Mouse (Mus musculus): Measurements from ENCODE around the gene Gm14226. TPM values are rescaled to one million over a fixed set of nuclear protein-coding genes. Genes with fewer than 3 reads are reported as not detected.
"Not testable (repeated sequence)": the region's sequence is repeated elsewhere in the genome, so short reads cannot be mapped to it uniquely, and the experiment has no call there.

Gene Gm14226
- not detected in 2 replicates for total RNA-seq (2017)

DNA sequence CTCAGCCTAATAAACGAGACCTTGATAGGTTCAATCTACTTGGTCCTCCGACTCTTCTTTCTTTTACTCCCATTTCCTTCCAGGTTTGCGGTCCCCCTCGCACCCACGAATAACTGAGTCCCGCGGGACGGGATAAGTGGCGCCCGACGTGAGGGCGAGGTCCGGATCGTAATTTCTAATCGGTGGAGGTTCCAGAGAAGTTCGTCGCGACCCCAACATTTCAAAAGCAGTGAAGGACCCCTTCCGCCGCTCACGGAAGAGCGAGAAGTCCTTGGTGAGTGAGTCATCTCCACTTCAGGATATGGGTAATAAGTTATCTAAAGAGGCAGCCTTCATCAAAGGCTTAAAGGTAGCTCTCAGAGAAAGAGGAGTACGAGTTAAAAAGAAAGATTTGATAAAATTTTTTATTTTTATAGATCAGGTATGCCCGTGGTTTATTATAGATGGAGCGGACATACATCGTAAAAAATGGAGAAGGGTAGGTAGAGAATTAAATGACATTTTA, at the start of gene Gm14226:
Gm14226 (plus strand) TSS at position 16 of the 505 bp plus-strand sequence.
- not testable (repeated sequence) for ATAC-seq (replicated peaks in 1 of 2; ENCODE audit: insufficient read depth in 1 of 2, low FRiP score in 2 of 2, low TSS enrichment in 1 of 2, low read depth in 1 of 2, poor library complexity in 2 of 2, severe bottlenecking in 2 of 2)

DNA sequence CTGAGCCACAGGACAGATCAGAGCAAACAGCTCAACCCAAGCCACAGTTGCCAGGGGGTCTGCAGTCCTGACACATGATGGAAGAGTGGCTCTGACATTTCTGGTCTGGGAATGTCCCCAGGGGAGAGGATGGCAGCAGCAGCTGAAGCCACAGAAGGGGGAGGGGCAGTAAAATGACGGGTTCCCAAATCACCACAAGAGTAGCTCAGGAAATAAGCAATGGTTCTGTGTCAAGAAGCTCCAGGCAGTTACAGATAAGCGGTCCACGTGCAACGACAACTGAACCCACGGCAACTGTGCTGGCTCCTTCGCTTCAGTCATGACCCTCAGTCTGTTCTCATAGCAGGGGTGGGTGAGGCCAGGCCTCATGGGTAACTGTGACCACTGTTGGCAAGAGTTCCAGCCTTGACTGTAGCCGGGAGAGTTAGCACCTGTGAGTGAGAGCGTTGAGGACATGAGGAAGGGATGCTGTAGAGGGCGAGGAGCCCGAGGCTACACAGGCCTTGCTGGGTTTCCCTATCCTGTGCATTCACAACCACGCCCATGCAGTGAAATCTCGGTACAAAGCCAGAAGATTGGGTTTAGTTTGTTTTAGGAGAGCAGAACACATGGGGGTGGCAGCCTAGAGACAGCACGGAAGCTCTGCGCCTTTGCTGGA, 48.2 kb upstream of the Gm14226 start:
- ATAC-seq (replicated peaks in 1 of 2; ENCODE audit: insufficient read depth in 1 of 2, low FRiP score in 2 of 2, low TSS enrichment in 1 of 2, low read depth in 1 of 2, poor library complexity in 2 of 2, severe bottlenecking in 2 of 2), result peak; percentile 58 to 71

DNA sequence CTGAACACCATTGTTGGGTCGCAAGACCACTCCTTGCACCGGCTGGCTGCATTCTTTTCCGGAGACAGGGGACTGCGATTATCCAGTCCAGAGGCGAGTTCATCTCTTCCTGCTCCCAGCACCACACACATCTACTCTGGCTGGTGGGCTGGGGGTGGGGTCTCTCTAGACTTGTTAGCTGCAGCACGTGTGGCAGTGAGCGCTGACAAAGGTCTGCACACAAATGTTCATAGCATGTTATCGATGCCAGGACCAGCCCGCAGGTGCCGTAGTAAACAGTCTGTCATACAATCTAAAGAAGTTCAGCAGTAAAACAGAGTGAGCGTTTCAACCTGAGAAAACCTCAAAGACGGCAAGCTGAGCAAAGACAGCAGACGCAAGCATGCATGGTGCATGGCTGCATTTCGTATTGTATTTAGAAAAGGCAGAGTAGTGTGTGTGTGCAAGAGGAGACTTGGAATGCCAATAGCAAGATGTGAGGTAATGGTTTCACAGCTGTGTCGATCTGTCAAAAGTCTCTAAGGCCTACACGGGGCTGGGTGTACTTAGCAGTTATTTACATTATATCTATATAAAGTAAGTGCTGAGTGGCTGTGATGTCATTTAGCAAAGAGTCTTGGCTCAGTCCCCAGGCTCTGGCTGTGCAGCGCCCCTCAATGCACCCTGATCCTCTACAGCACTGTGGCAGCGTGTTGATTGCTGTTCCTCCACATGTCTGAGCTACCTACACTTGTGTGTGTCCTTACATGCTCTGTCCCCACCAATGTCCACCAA, 46.0 kb upstream of the Gm14226 start:
- no peak for ATAC-seq (replicated peaks in 1 of 2; ENCODE audit: insufficient read depth in 1 of 2, low FRiP score in 2 of 2, low TSS enrichment in 1 of 2, low read depth in 1 of 2, poor library complexity in 2 of 2, severe bottlenecking in 2 of 2)

DNA sequence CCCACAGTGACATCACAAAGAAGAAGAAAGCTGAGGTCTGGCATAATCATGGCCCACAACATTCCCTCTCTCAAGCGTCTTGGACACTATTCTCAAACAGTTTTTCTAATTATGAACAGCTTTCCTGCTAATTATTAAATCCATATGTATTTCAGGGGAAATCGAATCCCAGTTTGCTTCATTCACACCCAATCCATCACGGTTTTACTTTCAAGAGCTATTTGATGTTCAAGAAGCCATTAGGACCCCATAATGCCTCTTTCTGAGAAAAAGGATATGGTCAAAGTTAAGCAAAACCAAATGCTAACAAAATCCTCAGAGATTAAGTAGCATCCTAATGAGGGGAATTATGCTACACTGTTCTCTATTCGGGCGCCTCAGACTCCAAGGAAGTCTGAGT, 45.1 kb upstream of the Gm14226 start:
- ATAC-seq (replicated peaks in 1 of 2; ENCODE audit: insufficient read depth in 1 of 2, low FRiP score in 2 of 2, low TSS enrichment in 1 of 2, low read depth in 1 of 2, poor library complexity in 2 of 2, severe bottlenecking in 2 of 2), result no peak

DNA sequence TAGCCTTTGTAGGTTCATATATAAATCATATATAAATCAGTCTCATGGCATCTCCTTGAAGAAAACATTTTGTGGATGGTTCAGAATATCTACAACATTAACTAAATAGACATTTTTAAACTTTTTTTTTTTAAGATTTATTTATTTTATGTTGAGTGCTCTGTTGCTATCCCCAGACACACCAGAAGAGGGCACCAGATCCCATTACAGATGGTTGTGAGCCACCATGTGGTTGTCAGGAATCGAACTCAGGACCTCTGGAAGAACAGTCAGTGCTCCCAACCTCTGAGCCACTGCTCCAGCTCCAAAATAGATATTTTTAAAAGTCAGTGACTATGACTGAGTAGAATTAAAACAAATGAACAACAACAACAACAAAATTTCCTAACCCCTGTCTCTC, 31.5 kb upstream of the Gm14226 start:
- no peak for ATAC-seq (replicated peaks in 1 of 2; ENCODE audit: insufficient read depth in 1 of 2, low FRiP score in 2 of 2, low TSS enrichment in 1 of 2, low read depth in 1 of 2, poor library complexity in 2 of 2, severe bottlenecking in 2 of 2)

DNA sequence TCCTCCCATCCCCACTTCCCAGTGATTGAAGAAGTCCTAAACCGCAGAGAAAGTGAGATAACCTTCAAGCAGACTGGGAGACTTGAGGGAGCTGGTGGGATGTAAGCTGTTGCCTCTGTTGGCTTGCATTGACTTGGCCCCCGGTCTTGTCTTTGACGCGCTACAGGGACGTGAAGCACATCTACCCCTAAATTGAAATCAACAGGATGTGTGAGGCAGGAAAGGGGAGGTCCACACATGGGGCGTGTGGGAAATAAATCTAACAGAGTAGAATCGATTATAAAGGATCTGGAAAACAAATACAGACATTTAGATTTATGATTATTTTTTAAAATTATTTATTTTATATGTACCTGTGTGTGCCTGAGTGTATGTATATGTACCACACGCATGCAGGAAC, 26.7 kb upstream of the Gm14226 start:
- no peak for ATAC-seq (replicated peaks in 1 of 2; ENCODE audit: insufficient read depth in 1 of 2, low FRiP score in 2 of 2, low TSS enrichment in 1 of 2, low read depth in 1 of 2, poor library complexity in 2 of 2, severe bottlenecking in 2 of 2)

DNA sequence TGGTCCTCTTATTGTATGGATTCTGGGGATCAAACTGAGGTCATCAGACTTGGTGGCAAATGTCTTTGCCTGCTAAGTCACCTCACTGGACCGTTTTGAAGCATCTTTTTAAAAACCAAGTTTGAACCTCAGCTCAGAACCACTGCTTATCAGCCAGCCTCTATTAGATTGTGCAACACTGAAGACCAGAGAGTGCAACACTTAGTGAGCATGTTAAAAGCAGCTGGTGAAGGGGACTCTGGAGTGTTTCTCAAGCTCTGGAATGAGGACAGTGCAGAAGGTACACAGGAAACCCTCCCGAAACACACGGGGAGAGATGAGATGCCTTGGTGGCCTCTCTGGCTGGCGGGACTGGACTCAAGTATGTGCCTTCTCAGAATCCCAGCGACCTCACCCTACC, 26.0 kb upstream of the Gm14226 start:
- ATAC-seq (replicated peaks in 1 of 2; ENCODE audit: insufficient read depth in 1 of 2, low FRiP score in 2 of 2, low TSS enrichment in 1 of 2, low read depth in 1 of 2, poor library complexity in 2 of 2, severe bottlenecking in 2 of 2), result no peak

DNA sequence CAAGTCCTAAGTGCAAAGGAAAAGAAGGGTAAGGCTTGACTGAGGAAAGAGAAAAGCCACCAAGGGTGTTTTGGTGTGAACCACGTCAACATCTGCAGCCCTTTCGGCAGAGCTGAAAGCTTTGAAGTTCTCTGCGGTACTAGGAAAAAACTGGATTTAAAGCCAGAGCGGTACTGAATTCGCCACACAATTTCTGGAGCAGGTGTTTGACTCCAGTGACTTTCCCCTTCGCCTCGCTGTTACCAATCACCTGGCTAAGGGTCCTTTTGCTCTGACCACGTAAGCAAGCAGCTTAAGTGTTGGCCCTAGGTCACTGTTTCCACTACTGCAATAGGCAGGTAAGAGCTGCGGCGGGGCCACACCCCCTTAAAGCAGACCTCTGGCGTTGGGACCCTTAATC, 12.6 kb upstream of the Gm14226 start:
- ATAC-seq (replicated peaks in 1 of 2; ENCODE audit: insufficient read depth in 1 of 2, low FRiP score in 2 of 2, low TSS enrichment in 1 of 2, low read depth in 1 of 2, poor library complexity in 2 of 2, severe bottlenecking in 2 of 2), result no peak

DNA sequence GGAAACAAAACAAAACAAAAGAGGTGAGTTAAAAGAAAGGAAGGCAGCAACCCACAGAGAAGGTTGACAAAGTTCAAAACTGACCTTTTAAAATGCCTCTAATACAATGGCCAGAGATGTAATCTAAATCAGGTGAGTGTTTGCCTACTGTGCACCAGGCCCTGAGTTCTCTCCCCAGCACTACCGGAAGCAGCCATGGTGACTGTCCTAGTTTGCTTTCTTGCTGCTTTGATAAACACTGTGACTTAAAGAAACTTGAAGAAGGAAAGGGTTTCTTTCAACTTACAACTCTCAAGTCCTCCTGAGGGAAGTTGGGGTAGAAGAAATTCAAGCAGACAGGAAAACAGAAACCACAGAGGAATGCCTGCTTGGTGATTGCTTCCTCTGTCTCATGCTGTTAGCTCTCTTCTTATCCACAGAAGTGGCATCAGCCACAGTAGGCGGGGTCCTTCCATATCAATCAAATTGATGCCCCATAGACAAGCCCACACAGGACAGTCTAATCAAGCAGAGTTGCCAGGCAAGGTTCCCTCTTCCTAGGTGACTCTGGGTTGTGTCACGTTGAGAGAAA, 6.9 kb upstream of the Gm14226 start:
- ATAC-seq (replicated peaks in 1 of 2; ENCODE audit: insufficient read depth in 1 of 2, low FRiP score in 2 of 2, low TSS enrichment in 1 of 2, low read depth in 1 of 2, poor library complexity in 2 of 2, severe bottlenecking in 2 of 2), result peak; percentile 90 to 96

DNA sequence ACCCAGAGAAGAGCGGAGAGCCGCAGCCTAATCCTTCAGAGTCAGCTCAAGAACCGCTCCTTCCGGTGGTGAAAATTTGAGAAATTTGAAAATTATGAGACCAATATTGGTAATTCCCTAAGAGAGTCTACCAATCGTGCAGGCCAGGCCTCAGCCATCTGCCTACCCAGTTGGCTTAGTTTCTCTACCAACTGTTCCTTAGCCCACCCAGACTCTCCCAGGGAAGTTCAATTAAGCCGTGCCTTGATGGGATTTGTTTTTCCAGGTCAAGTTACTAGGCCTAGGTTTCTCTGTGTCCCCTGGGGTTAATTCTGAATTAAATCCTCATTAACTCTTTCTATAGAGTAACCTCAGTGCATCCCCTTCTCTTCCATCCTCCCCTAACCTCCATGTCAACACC, 5.1 kb upstream of the Gm14226 start:
- no peak for ATAC-seq (replicated peaks in 1 of 2; ENCODE audit: insufficient read depth in 1 of 2, low FRiP score in 2 of 2, low TSS enrichment in 1 of 2, low read depth in 1 of 2, poor library complexity in 2 of 2, severe bottlenecking in 2 of 2)

DNA sequence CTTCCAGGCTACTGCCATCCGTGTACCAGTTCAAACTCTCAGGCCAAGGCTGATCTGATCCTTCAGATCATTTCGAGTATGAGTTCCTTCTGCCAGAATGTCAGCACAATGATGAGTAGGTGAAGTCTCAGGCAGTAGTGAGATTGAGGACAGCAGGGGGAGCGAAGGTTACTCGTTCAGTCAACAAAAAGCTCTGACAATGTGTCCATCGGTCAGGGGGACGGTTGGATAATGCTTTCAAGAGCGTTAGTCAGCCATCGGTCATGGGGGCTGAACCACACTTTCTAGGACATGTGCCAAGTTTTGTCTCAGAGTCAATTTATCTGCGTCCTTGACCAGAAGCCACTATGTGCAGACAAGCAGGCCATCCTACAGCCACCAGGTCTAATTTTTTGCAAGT, 1.3 kb upstream of the Gm14226 start:
- ATAC-seq (replicated peaks in 1 of 2; ENCODE audit: insufficient read depth in 1 of 2, low FRiP score in 2 of 2, low TSS enrichment in 1 of 2, low read depth in 1 of 2, poor library complexity in 2 of 2, severe bottlenecking in 2 of 2), result not testable (repeated sequence)

DNA sequence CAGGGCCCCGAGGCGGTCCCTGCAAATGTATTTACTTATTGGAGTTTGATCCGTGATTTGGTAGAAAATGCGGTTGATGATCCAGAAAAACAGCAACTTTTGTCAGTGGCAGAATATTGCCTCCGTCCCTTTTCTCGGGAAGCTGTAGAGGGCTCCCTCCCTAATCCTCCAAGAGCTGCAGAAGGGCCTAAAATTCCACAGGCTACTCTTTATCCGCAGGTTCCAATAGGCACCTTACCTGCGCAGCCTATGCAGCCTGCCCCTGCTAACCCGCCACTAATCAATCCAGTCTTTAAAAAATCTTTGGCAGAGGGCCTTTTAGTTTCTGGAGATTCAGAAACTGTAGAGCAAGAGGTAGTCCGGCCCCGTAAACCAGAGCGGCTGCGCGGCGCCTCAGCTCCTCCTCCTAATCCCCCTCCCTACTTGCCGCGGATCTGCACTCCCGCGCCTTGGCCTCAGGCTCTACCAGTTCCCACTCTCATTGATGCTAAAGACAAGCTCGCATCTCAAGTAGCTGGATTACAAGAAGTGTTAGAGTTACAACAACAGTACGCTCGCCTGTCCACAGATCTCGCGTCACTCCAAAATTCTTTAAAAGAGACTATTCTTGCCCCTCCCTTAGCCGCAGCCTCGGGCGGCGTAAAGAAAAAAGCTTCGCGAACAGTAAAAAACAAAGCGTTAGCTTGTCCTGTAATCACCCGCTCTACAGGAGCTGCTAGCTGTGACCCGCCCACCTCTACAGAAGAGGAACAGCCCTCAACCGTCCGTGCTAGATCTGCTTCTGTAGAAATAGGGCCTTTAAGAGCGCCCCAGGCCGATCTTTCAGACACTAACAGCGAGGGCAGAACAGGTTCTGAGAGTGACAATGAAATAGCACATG, 936 bp downstream of the Gm14226 start:
- ATAC-seq (replicated peaks in 1 of 2; ENCODE audit: insufficient read depth in 1 of 2, low FRiP score in 2 of 2, low TSS enrichment in 1 of 2, low read depth in 1 of 2, poor library complexity in 2 of 2, severe bottlenecking in 2 of 2), result peak; percentile 94 to 96

DNA sequence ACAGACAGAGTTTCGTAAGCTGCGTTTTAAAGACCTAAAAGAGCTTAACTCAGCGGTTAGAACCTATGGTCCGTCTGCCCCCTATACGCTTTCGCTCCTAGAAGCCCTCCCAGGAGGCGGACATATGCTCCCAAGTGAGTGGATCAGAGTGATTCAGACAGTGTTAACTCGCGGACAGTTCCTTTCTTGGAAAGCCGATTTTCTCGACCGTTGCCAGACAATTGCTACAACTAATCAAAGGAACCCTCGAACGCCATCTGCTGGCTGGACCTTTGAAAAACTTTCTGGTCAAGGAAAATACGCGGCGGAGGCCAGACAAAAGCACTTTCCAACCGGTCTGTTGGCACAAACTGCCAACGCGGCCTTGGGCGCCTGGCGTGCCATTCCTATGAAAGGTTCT, 1.6 kb downstream of the Gm14226 start:
- peak; percentile 74 to 79 for ATAC-seq (replicated peaks in 1 of 2; ENCODE audit: insufficient read depth in 1 of 2, low FRiP score in 2 of 2, low TSS enrichment in 1 of 2, low read depth in 1 of 2, poor library complexity in 2 of 2, severe bottlenecking in 2 of 2)

DNA sequence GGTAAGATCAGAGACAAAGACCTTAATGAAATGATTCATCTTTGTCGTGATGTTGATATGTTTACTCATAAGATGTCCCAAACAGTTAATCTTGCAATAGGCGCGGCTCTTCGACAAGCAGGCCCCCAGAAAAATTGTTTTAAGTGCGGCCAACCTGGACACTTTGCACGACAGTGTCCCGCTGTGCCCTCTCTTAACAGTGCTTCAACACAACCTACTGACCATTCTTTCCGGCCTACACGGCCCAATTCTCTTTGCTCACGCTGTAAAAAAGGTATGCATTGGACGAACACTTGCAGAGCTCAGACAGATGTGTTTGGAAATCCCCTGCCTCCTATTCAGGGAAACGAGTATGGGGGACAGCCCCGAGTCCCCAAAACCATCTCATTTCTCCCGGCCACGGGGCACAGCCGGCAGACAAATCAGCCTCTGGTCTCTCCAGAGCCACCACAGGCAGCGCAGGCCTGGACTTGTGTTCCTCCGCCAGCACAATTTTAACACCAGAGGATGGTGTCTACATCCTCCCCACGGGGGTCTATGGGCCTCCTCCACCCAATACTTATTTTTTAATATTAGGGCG, 2.3 kb downstream of the Gm14226 start:
- ATAC-seq (replicated peaks in 1 of 2; ENCODE audit: insufficient read depth in 1 of 2, low FRiP score in 2 of 2, low TSS enrichment in 1 of 2, low read depth in 1 of 2, poor library complexity in 2 of 2, severe bottlenecking in 2 of 2), result not testable (repeated sequence)

DNA sequence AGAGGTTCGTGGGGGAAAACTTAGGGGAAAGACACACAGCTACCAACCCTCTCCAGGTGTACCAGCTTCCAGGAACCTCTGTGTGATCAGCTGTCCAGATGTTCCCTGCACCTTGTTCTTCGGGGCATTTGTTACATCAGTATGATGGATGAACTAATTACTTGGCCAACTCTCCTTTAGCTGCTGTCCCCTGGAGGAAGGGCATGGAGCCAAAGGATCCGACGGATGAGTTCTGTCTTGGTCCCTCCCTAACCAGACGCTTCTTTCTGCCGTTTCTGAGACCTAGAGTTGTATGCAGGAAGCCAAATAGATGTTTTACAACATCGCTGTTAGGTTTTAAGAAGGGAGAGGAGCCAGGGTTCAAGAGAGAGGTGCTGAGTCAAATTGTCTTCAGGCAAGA, 12.8 kb downstream of the Gm14226 start:
- ATAC-seq (replicated peaks in 1 of 2; ENCODE audit: insufficient read depth in 1 of 2, low FRiP score in 2 of 2, low TSS enrichment in 1 of 2, low read depth in 1 of 2, poor library complexity in 2 of 2, severe bottlenecking in 2 of 2), result no peak

DNA sequence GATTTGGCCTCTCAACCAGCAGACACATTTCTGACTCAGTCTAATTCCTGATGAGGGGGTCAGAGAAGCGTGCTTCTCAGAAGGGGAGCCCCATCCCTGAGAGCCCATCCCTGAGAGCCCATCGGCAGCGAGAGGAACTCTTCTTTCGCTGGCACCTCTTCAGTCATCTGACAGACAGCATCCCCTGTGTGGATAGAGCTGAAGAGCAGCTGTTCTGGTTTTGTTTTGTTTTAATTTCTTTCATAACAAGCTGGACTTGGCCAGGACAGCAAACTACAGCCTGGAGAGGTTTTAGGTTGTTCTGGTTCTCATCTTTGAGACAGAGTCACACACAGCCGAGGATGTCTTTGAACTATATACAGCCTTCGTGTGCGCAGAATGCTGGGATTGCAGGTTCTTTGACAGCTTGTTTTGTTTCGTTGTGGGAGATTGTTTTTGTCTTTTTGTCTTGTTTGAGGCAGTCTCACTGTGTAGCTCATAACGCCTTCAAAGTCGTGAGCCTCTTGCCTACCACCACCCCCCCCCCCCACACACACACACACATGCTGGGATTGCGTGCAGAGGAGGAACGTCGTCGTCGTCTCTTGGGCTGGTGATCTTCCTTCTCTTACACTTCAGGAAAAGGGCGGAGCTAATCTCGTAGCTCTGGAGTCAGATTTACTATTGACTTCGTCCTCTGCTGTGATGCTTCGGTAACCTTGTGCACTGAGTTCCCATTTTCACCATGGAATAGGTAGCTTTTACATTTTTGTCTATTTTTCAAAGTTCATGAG, 15.1 kb downstream of the Gm14226 start:
- no peak for ATAC-seq (replicated peaks in 1 of 2; ENCODE audit: insufficient read depth in 1 of 2, low FRiP score in 2 of 2, low TSS enrichment in 1 of 2, low read depth in 1 of 2, poor library complexity in 2 of 2, severe bottlenecking in 2 of 2)

DNA sequence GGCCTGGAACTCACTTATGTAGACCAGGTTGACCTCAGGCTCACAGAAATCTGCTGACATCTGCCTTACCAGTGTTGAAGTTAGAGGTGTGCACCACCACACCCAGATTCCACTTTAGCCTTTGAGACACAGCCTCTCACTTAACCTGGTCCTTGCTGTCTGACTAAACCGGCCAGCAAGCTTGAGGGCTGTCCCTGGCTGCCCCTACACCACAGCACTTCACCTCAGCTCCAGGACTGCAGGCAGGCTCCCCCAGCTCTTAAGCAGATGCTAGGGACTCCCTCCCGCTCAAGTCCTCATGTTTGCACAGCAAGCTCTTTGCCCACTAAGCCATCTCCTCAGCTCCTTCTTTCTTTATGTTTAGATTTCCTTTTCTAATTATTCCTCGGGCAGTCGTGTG, 21.9 kb downstream of the Gm14226 start:
- no peak for ATAC-seq (replicated peaks in 1 of 2; ENCODE audit: insufficient read depth in 1 of 2, low FRiP score in 2 of 2, low TSS enrichment in 1 of 2, low read depth in 1 of 2, poor library complexity in 2 of 2, severe bottlenecking in 2 of 2)

Data from hematopoietic stem cell, adult 5-6 weeks (primary cell).